ENCODE assay signal across 27 mouse cellular contexts in the genomic region with DNA sequence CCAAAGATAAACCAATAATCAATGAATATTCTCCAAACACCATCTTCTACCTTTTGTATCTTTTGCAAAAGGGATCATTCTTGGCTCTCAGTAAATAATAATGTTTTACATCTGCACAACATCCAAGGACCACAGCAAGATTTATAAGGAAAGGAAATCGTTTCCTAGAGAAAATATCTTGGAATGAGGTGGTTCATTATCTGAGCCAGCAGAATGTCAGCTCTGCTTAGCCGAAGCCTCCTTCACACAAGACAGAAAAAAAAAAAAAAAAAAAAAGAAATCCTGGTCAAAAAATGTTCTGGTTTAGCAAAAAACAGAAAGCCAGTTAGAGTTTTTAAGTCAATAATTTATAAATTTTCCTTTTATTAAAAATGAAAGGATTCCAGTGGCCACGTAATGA.
"Had no signal": no experiment of that assay in that cellular context is flagged by ENCODE, and none has a peak within 500 bp of the region (broad histone marks: within the 10 kb centered on the region; RNA-seq: fewer than 3 reads in every experiment).

No protein-coding gene starts in this region.

- DNase-seq: cerebellum, adult 2 months; cerebellum, adult 8-10 months; cerebellum, adult 9-10 months; cerebellum, adult 9-11 months; cerebellum, postnatal 10 days; cerebellum, postnatal 14 days; cerebellum, postnatal 25 days; cerebellum, postnatal 36 days; embryo, embryonic 11 days; forebrain, postnatal 0 days; gastrocnemius, adult 2 months; gastrocnemius, postnatal 10 days; gastrocnemius, postnatal 14 days; gastrocnemius, postnatal 25 days; gastrocnemius, postnatal 36 days; heart, adult 11 months; heart, adult 18-20 months; heart, adult 2 months had no signal

- H3K9ac ChIP-seq: embryonic facial prominence, embryonic 12.5 days; embryonic facial prominence, embryonic 13.5 days; embryonic facial prominence, embryonic 15.5 days; forebrain, embryonic 12.5 days; forebrain, embryonic 13.5 days; forebrain, embryonic 15.5 days; forebrain, postnatal 0 days had no signal

- H3K4me3 ChIP-seq: embryonic facial prominence, embryonic 12.5 days; embryonic facial prominence, embryonic 13.5 days; embryonic facial prominence, embryonic 15.5 days; erythroblast, embryonic 14.5 days; forebrain, embryonic 10.5 days; forebrain, embryonic 12.5 days; forebrain, embryonic 13.5 days; forebrain, embryonic 15.5 days; gastrocnemius, adult 2 months; heart, adult 2 months had no signal

- H3K36me3 ChIP-seq: embryonic facial prominence, embryonic 12.5 days; embryonic facial prominence, embryonic 13.5 days; embryonic facial prominence, embryonic 15.5 days; forebrain, embryonic 10.5 days; forebrain, embryonic 12.5 days; forebrain, embryonic 15.5 days had no signal

- H3K9me3 ChIP-seq: embryonic facial prominence, embryonic 12.5 days; embryonic facial prominence, embryonic 13.5 days; embryonic facial prominence, embryonic 15.5 days; forebrain, embryonic 10.5 days; forebrain, embryonic 12.5 days; forebrain, embryonic 13.5 days; forebrain, embryonic 15.5 days had no signal

- ATAC-seq: forebrain, embryonic 16.5 days; forebrain, postnatal 0 days had no signal

- H3K4me1 ChIP-seq: embryonic facial prominence, embryonic 12.5 days; embryonic facial prominence, embryonic 13.5 days; embryonic facial prominence, embryonic 15.5 days had no signal

- H3K4me2 ChIP-seq: embryonic facial prominence, embryonic 12.5 days; embryonic facial prominence, embryonic 13.5 days; embryonic facial prominence, embryonic 15.5 days; forebrain, embryonic 12.5 days; forebrain, embryonic 13.5 days; forebrain, embryonic 15.5 days had no signal

- H3K27ac ChIP-seq: embryonic facial prominence, embryonic 12.5 days; embryonic facial prominence, embryonic 13.5 days; embryonic facial prominence, embryonic 15.5 days; forebrain, embryonic 10.5 days; forebrain, embryonic 12.5 days; forebrain, embryonic 13.5 days; forebrain, embryonic 15.5 days; gastrocnemius, adult 2 months; heart, adult 2 months had no signal

- H3K27me3 ChIP-seq: embryonic facial prominence, embryonic 12.5 days; embryonic facial prominence, embryonic 13.5 days; embryonic facial prominence, embryonic 15.5 days; forebrain, embryonic 12.5 days; forebrain, embryonic 13.5 days; forebrain, embryonic 15.5 days had no signal
